Mouse (Mus musculus): ENCODE measurements at regions not wholly inside any gene's neighbourhood (a gene's known extent, or its start where the extent isn't known, plus 50 kb on each side); places are given as distances from the start of the nearest gene placed in this dataset.

DNA sequence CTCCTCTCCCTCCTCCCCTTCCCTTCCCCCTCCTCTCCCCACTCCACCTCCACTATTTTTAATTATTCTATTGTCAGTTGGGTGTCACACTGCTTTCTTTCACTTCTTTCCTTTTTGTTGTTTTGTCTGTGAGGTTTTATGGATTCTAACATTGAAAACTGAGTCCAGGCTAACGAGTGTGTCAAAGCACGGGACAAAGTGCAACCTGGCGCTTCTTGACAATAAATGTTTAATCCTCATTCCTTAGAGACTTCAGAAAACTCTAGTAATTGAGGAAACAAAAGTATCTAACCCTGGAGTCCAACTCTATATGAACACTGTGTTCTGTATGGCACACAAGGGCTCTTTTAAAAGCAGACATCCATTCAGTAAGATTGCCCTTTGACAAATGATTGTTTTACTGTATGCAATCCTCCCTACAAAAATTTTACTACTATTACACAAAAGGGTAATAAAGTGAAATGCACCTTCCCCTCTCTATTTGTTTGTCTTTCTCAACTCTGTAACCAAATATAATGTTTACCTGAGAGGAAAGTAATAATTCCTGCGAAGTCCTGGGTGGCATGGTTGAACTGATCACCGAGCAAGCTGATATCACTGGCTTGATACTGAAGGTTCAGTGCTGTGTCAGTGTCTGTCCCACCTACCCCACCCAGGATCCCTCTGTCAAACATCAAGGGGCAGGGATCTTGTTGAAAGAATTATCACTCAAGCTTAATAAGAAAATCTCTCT lies 334.1 kb downstream of the Ppargc1a start:
- Histone ChIP-seq H3K4me3 (ENCODE audit: insufficient read depth, poor library complexity, severe bottlenecking) (no peak overlapping the region), H3K27me3 (ENCODE audit: control insufficient read depth, insufficient read depth, insufficient read length) (no peaks in the 10 kb centered on the region), H3K36me3 (ENCODE audit: control insufficient read depth, insufficient read depth) (no peaks in the 10 kb centered on the region), H3K79me3 (ENCODE audit: low read depth) (no peaks in the 10 kb centered on the region), H3ac (ENCODE audit: control insufficient read depth, insufficient read length, low read depth) (no peak overlapping the region), H3K79me2 (ENCODE audit: control insufficient read depth, insufficient read depth) (no peaks in the 10 kb centered on the region)
- TF ChIP-seq MYOD1 (IDR thresholded peaks at IDR 0.05; ENCODE audit: control insufficient read depth, insufficient read length, low read depth) (no peak), CEBPB (IDR thresholded peaks at IDR 0.05; ENCODE audit: low read depth) (no peak), MAX (IDR thresholded peaks at IDR 0.05) (no peak), FOSL1 (IDR thresholded peaks at IDR 0.05; ENCODE audit: insufficient read depth, low read length, poor library complexity, severe bottlenecking) (no peak), MYOG (IDR thresholded peaks at IDR 0.05; ENCODE audit: control insufficient read depth, extremely low read depth, insufficient read length) (no peak), CTCF (IDR thresholded peaks at IDR 0.05; ENCODE audit: control insufficient read depth, insufficient read depth, insufficient read length) (no peak), USF1 (IDR thresholded peaks at IDR 0.05; ENCODE audit: low read depth) (no peak)

DNA sequence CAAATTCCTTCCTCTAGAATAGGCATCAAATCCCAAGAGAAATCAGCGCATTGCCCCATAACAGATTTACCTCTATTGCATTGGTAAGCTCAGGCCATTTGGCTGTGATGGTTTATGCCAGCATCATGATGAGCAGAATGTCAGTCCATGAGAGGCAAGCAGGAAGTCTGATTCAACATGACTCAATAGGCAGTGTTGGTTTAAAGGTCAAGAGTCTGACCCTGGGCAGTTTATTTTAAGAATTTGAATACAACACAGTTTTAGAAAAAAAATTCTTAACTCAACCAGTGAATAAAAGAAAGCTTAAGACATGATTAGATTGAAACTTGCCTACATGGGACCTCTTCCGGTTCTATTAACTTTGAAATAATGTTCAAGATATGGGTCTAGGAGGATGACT lies 337.7 kb downstream of the Ppargc1a start:
- H3K4me3 ChIP-seq (ENCODE audit: insufficient read depth, poor library complexity, severe bottlenecking): no peak overlapping the region
- H3K79me2 ChIP-seq (ENCODE audit: control insufficient read depth, insufficient read depth): no peaks in the 10 kb centered on the region
- TF ChIP-seq CEBPB (IDR thresholded peaks at IDR 0.05; ENCODE audit: low read depth) (peak; percentile 17), FOSL1 (IDR thresholded peaks at IDR 0.05; ENCODE audit: insufficient read depth, low read length, poor library complexity, severe bottlenecking) (peak; percentile 26), CTCF (IDR thresholded peaks at IDR 0.05; ENCODE audit: control insufficient read depth, insufficient read depth, insufficient read length) (no peak)
- H3ac ChIP-seq (ENCODE audit: control insufficient read depth, insufficient read length, low read depth): no peak overlapping the region
- H3K27me3 ChIP-seq (ENCODE audit: control insufficient read depth, insufficient read depth, insufficient read length): no peaks in the 10 kb centered on the region
- H3K36me3 ChIP-seq (ENCODE audit: control insufficient read depth, insufficient read depth): no peaks in the 10 kb centered on the region
- H3K79me3 ChIP-seq (ENCODE audit: low read depth): no peaks in the 10 kb centered on the region

DNA sequence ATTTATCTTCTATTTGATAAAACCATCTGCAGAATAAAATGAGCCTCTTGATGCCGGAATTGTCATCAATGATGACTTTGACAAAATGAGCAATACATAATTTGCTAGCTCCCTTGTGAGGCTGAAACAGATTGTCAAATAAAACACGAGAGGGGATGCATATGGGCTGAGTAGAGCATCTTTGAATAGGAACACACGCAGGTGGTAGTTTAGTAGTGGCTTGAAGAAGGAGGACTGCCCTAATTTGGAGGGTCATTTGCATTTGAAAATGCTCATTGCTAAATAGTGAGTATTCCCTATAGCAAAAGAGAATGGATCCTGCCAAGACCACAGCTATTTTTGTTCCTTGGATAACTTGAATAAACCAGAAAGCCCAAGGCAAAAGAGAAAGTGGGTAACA lies 339.5 kb downstream of the Ppargc1a start:
- H3K79me3 ChIP-seq (ENCODE audit: low read depth): no peaks in the 10 kb centered on the region
- no peak overlapping the region for H3ac ChIP-seq (ENCODE audit: control insufficient read depth, insufficient read length, low read depth)
- H3K36me3 ChIP-seq (ENCODE audit: control insufficient read depth, insufficient read depth): no peaks in the 10 kb centered on the region
- H3K79me2 ChIP-seq (ENCODE audit: control insufficient read depth, insufficient read depth): no peaks in the 10 kb centered on the region
- no peak overlapping the region for H3K4me3 ChIP-seq (ENCODE audit: insufficient read depth, poor library complexity, severe bottlenecking)
- no peak for TF ChIP-seq CEBPB (IDR thresholded peaks at IDR 0.05; ENCODE audit: low read depth)
- no peak for TF ChIP-seq MYOG (IDR thresholded peaks at IDR 0.05; ENCODE audit: control insufficient read depth, extremely low read depth, insufficient read length)
- no peak for TF ChIP-seq MYOD1 (IDR thresholded peaks at IDR 0.05; ENCODE audit: control insufficient read depth, insufficient read length, low read depth)
- no peak for TF ChIP-seq CTCF (IDR thresholded peaks at IDR 0.05; ENCODE audit: control insufficient read depth, insufficient read depth, insufficient read length)
- TF ChIP-seq MAX (IDR thresholded peaks at IDR 0.05): no peak
- TF ChIP-seq USF1 (IDR thresholded peaks at IDR 0.05; ENCODE audit: low read depth): no peak
- TF ChIP-seq FOSL1 (IDR thresholded peaks at IDR 0.05; ENCODE audit: insufficient read depth, low read length, poor library complexity, severe bottlenecking): no peak
- H3K27me3 ChIP-seq (ENCODE audit: control insufficient read depth, insufficient read depth, insufficient read length): no peaks in the 10 kb centered on the region

DNA sequence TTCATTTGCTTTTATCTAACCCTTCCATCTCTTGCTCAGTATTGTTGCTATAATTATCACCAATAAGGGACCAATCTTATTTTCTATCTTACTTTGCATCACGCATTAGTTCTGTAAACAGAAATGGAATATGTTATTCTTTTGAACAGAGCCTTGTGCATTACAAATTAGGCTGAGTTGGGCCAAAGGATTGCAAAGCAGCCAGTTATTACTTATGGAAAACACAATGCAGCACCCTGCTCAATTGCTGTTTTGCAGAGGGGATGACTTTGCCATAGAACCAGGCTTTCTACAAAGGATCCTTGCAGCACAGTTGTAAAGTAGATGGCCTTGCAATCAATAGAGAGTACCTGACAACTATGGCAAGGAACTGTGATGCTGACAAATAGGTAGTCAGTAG lies 364.3 kb downstream of the Ppargc1a start:
- no peak overlapping the region for H3K4me3 ChIP-seq (ENCODE audit: insufficient read depth, poor library complexity, severe bottlenecking)
- TF ChIP-seq FOSL1 (IDR thresholded peaks at IDR 0.05; ENCODE audit: insufficient read depth, low read length, poor library complexity, severe bottlenecking): no peak
- no peak for TF ChIP-seq USF1 (IDR thresholded peaks at IDR 0.05; ENCODE audit: low read depth)
- no peak for TF ChIP-seq MYOG (IDR thresholded peaks at IDR 0.05; ENCODE audit: control insufficient read depth, extremely low read depth, insufficient read length)
- TF ChIP-seq MAX (IDR thresholded peaks at IDR 0.05): no peak
- no peak for TF ChIP-seq CEBPB (IDR thresholded peaks at IDR 0.05; ENCODE audit: low read depth)
- TF ChIP-seq MYOD1 (IDR thresholded peaks at IDR 0.05; ENCODE audit: control insufficient read depth, insufficient read length, low read depth): no peak
- TF ChIP-seq CTCF (IDR thresholded peaks at IDR 0.05; ENCODE audit: control insufficient read depth, insufficient read depth, insufficient read length): no peak
- no peak overlapping the region for H3ac ChIP-seq (ENCODE audit: control insufficient read depth, insufficient read length, low read depth)
- no peaks in the 10 kb centered on the region for H3K79me2 ChIP-seq (ENCODE audit: control insufficient read depth, insufficient read depth)
- H3K36me3 ChIP-seq (ENCODE audit: control insufficient read depth, insufficient read depth): no peaks in the 10 kb centered on the region
- H3K27me3 ChIP-seq (ENCODE audit: control insufficient read depth, insufficient read depth, insufficient read length): no peaks in the 10 kb centered on the region
- H3K79me3 ChIP-seq (ENCODE audit: low read depth): no peaks in the 10 kb centered on the region

DNA sequence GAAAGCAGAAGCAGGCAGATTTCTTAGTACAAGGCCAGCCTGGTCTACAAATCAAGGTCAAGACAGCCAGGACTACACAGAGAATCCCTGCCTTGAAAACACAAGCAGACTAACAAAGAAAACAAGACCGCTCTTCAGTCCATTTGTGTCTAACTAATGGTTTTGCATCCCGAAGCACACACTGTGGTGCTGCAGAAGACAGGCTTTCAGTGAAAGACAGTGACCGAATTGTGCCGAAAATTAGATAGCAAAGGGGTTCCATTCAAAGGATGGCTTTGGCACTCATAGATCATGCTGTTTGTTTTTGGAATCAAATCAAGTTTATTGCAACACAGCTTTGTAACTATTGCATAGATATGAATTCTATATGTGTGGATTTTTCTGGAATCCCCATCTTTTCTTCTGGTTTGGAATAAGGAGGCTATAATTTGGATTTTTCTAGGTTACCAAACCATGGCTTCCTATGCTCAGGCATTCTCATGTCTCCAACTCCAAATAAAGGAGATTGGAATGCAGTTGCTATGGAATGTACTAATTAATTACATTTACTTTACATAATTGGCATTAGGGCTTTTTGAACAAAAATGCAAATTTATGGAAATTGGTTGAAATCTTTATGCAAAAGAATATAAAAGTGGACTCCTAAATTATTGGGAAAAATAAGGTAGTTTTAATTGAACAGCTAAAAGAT lies 364.9 kb downstream of the Ppargc1a start:
- TF ChIP-seq FOSL1 (IDR thresholded peaks at IDR 0.05; ENCODE audit: insufficient read depth, low read length, poor library complexity, severe bottlenecking) (no peak), MYOD1 (IDR thresholded peaks at IDR 0.05; ENCODE audit: control insufficient read depth, insufficient read length, low read depth) (no peak), MYOG (IDR thresholded peaks at IDR 0.05; ENCODE audit: control insufficient read depth, extremely low read depth, insufficient read length) (no peak), CTCF (IDR thresholded peaks at IDR 0.05; ENCODE audit: control insufficient read depth, insufficient read depth, insufficient read length) (no peak), CEBPB (IDR thresholded peaks at IDR 0.05; ENCODE audit: low read depth) (no peak), USF1 (IDR thresholded peaks at IDR 0.05; ENCODE audit: low read depth) (no peak), MAX (IDR thresholded peaks at IDR 0.05) (no peak)
- Histone ChIP-seq H3K79me3 (ENCODE audit: low read depth) (no peaks in the 10 kb centered on the region), H3K4me3 (ENCODE audit: insufficient read depth, poor library complexity, severe bottlenecking) (no peak overlapping the region), H3K36me3 (ENCODE audit: control insufficient read depth, insufficient read depth) (no peaks in the 10 kb centered on the region), H3ac (ENCODE audit: control insufficient read depth, insufficient read length, low read depth) (no peak overlapping the region), H3K27me3 (ENCODE audit: control insufficient read depth, insufficient read depth, insufficient read length) (no peaks in the 10 kb centered on the region), H3K79me2 (ENCODE audit: control insufficient read depth, insufficient read depth) (no peaks in the 10 kb centered on the region)
